Mouse (Mus musculus): Measurements from ENCODE around the gene Sobp. TPM values are rescaled to one million over a fixed set of nuclear protein-coding genes. Genes with fewer than 3 reads are reported as not detected.

Gene Sobp
- total RNA-seq, 2 experiments from 2014 or later = 14.3 to 15.5 TPM

GRCm38 (mm10) chr10:43043351-43044209 is 130.8 kb downstream of the Sobp start:
- intact Hi-C loops (cut with DNase I) = loop anchor here (10.0 kb wide), 1 partner anchor 121 kb away; no protein-coding TSS in a partner anchor
- DNase-seq (ENCODE audit: low spot score) = no peak

- no peak for DNase-seq (ENCODE audit: low spot score)
- intact Hi-C loops (cut with DNase I) = loop anchor here (10.0 kb wide), 1 partner anchor 122 kb away; no protein-coding TSS in a partner anchor
These were observed 131.6 kb downstream of the Sobp start for GRCm38 (mm10) chr10:43042591-43043327.

- intact Hi-C loops (cut with DNase I) = loop anchor here (10.0 kb wide), 1 partner anchor 123 kb away; no protein-coding TSS in a partner anchor
- DNase-seq (ENCODE audit: low spot score) = no peak
These were observed 132.5 kb downstream of the Sobp start for GRCm38 (mm10) chr10:43041794-43042193.

- intact Hi-C loops (cut with DNase I) = no loop called here
- DNase-seq (ENCODE audit: low spot score) = no peak
These were observed 136.9 kb downstream of the Sobp start for GRCm38 (mm10) chr10:43037455-43037793.

- intact Hi-C loops (cut with DNase I) = no loop called here
- no peak for DNase-seq (ENCODE audit: low spot score)
These were observed 137.5 kb downstream of the Sobp start for GRCm38 (mm10) chr10:43036646-43037454.

GRCm38 (mm10) chr10:43035579-43035978 is 138.8 kb downstream of the Sobp start:
- intact Hi-C loops (cut with DNase I) = no loop called here
- no peak for DNase-seq (ENCODE audit: low spot score)

- DNase-seq (ENCODE audit: low spot score) = peak; percentile 31
These were observed 139.5 kb downstream of the Sobp start for GRCm38 (mm10) chr10:43034811-43035210.

GRCm38 (mm10) chr10:43033481-43034248 is 140.7 kb downstream of the Sobp start:
- intact Hi-C loops (cut with DNase I) = no loop called here
- DNase-seq (ENCODE audit: low spot score) = no peak

More at GRCm38 (mm10) chr10:43034811-43035210, 139.5 kb downstream of the Sobp start:
- intact Hi-C loops (cut with DNase I) = no loop called here

- DNase-seq (ENCODE audit: low spot score) = no peak
- intact Hi-C loops (cut with DNase I) = no loop called here
These were observed 147.3 kb downstream of the Sobp start for GRCm38 (mm10) chr10:43027006-43027405.

GRCm38 (mm10) chr10:43023454-43024194 is 150.7 kb downstream of the Sobp start:
- intact Hi-C loops (cut with DNase I) = loop anchor here (5.0 kb wide), 1 partner anchor 149 kb away; the partner anchor contains the start of genes 9030612E09Rik and Sobp
- DNase-seq (ENCODE audit: low spot score) = no peak

GRCm38 (mm10) chr10:43022190-43022761 is 152.1 kb downstream of the Sobp start:
- intact Hi-C loops (cut with DNase I) = loop anchor here (5.0 kb wide), 1 partner anchor 150 kb away; the partner anchor contains the start of genes 9030612E09Rik and Sobp
- no peak for DNase-seq (ENCODE audit: low spot score)

- DNase-seq (ENCODE audit: low spot score) = no peak
- intact Hi-C loops (cut with DNase I) = loop anchor here (5.0 kb wide), 1 partner anchor 151 kb away; the partner anchor contains the start of genes 9030612E09Rik and Sobp
These were observed 152.7 kb downstream of the Sobp start for GRCm38 (mm10) chr10:43021512-43022116.

GRCm38 (mm10) chr10:43021017-43021416 is 153.3 kb downstream of the Sobp start:
- intact Hi-C loops (cut with DNase I) = loop anchor here (5.0 kb wide), 1 partner anchor 151 kb away; the partner anchor contains the start of genes 9030612E09Rik and Sobp
- no peak for DNase-seq (ENCODE audit: low spot score)

GRCm38 (mm10) chr10:43014782-43015181 is 159.5 kb downstream of the Sobp start:
- DNase-seq (ENCODE audit: low spot score) = no peak
- intact Hi-C loops (cut with DNase I) = no loop called here

- no peak for DNase-seq (ENCODE audit: low spot score)
- intact Hi-C loops (cut with DNase I) = no loop called here
These were observed 160.0 kb downstream of the Sobp start for GRCm38 (mm10) chr10:43014358-43014757.

GRCm38 (mm10) chr10:43008116-43008515 is 166.2 kb downstream of the Sobp start:
- intact Hi-C loops (cut with DNase I) = loop anchor here (5.0 to 10.0 kb wide), 2 partner anchors 164 to 367 kb away; partner anchors contain the start of genes 9030612E09Rik and Sobp
- no peak for DNase-seq (ENCODE audit: low spot score)

- intact Hi-C loops (cut with DNase I) = loop anchor here (5.0 to 10.0 kb wide), 2 partner anchors 166 to 368 kb away; partner anchors contain the start of genes 9030612E09Rik and Sobp
- DNase-seq (ENCODE audit: low spot score) = no peak
These were observed 167.8 kb downstream of the Sobp start for GRCm38 (mm10) chr10:43006534-43006933.

Measured in heart, postnatal 25 days (tissue).